ENCODE assay signal across 38 mouse cellular contexts in the genomic region with DNA sequence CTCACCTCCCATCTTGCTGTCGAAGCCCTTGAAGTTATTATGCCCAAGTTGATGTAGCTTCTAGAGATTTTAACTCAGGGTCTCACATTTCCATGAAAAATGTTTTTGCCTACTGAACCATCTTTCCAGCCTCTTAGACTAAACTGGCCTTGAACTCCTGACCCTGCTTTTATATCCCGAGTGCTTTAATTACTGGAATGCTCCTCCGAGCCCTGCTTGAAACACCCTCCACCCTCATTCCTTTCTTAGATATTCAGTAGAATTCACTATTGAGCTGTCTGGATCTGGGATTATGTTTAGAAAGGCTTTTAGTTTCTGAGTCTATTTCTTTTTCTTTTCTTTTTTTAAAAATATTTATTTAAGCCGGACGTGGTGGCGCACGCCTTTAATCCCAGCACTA. TPM values are rescaled to one million over a fixed set of nuclear protein-coding genes. Genes with fewer than 3 reads are reported as not detected.
"Had no signal": no experiment of that assay in that cellular context is flagged by ENCODE, and none has a peak within 500 bp of the region (broad histone marks: within the 10 kb centered on the region; RNA-seq: fewer than 3 reads in every experiment).

No protein-coding gene starts in this region.

- H3K4me3 ChIP-seq: embryonic facial prominence, embryonic 10.5 days; embryonic facial prominence, embryonic 12.5 days; embryonic facial prominence, embryonic 13.5 days; embryonic facial prominence, embryonic 15.5 days; erythroblast, embryonic 14.5 days; forebrain, embryonic 10.5 days; forebrain, embryonic 12.5 days; forebrain, embryonic 13.5 days; forebrain, embryonic 15.5 days; gastrocnemius, adult 2 months; heart, adult 2 months had no signal

- H3K27ac ChIP-seq: embryonic facial prominence, embryonic 10.5 days; embryonic facial prominence, embryonic 12.5 days; embryonic facial prominence, embryonic 13.5 days; embryonic facial prominence, embryonic 15.5 days; forebrain, embryonic 10.5 days; forebrain, embryonic 12.5 days; forebrain, embryonic 13.5 days; forebrain, embryonic 15.5 days; gastrocnemius, adult 2 months; heart, adult 2 months had no signal

- H3K9ac ChIP-seq: embryonic facial prominence, embryonic 12.5 days; embryonic facial prominence, embryonic 13.5 days; embryonic facial prominence, embryonic 15.5 days; forebrain, embryonic 12.5 days; forebrain, embryonic 13.5 days; forebrain, embryonic 15.5 days; forebrain, postnatal 0 days had no signal

- ATAC-seq: forebrain, embryonic 13.5 days; forebrain, postnatal 0 days had no signal

- H3K4me1 ChIP-seq: embryonic facial prominence, embryonic 10.5 days; embryonic facial prominence, embryonic 12.5 days; embryonic facial prominence, embryonic 13.5 days; embryonic facial prominence, embryonic 15.5 days; forebrain, embryonic 15.5 days had no signal

- DNase-seq: cerebellum, adult 9-10 months; cerebellum, adult 9-11 months; cerebellum, postnatal 10 days; cerebellum, postnatal 14 days; cerebellum, postnatal 25 days; cerebellum, postnatal 36 days; embryo, embryonic 11 days; forebrain, postnatal 0 days; gastrocnemius, adult 2 months; gastrocnemius, postnatal 10 days; gastrocnemius, postnatal 14 days; gastrocnemius, postnatal 25 days; gastrocnemius, postnatal 36 days; heart, adult 11 months; heart, adult 18-20 months; heart, adult 2 months had no signal

- H3K9me3 ChIP-seq: embryonic facial prominence, embryonic 10.5 days; embryonic facial prominence, embryonic 12.5 days; embryonic facial prominence, embryonic 13.5 days; embryonic facial prominence, embryonic 15.5 days; forebrain, embryonic 10.5 days; forebrain, embryonic 12.5 days; forebrain, embryonic 13.5 days; forebrain, embryonic 15.5 days had no signal

- H3K4me2 ChIP-seq: embryonic facial prominence, embryonic 12.5 days; embryonic facial prominence, embryonic 13.5 days; embryonic facial prominence, embryonic 15.5 days; forebrain, embryonic 12.5 days; forebrain, embryonic 13.5 days; forebrain, embryonic 15.5 days had no signal

- H3K27me3 ChIP-seq: embryonic facial prominence, embryonic 12.5 days; embryonic facial prominence, embryonic 13.5 days; embryonic facial prominence, embryonic 15.5 days; forebrain, embryonic 12.5 days; forebrain, embryonic 13.5 days; forebrain, embryonic 15.5 days had no signal

RNA-seq across cellular contexts. Expression of a gene that starts 26.5 kb away (rescaled TPM):
- total RNA-seq: common myeloid progenitor, adult 5-6 weeks; granulocyte monocyte progenitor cell, adult 5-6 weeks had no signal

RNA-seq across cellular contexts. Expression of a gene that starts 59.1 kb away (rescaled TPM):
- total RNA-seq: common myeloid progenitor, adult 5-6 weeks; forebrain, postnatal 0 days; gastrocnemius, adult 18-20 months; gastrocnemius, adult 2 months; gastrocnemius, adult 8-10 months; gastrocnemius, postnatal 10 days; gastrocnemius, postnatal 14 days; gastrocnemius, postnatal 25 days; gastrocnemius, postnatal 36 days; gastrocnemius, postnatal 4 days; granulocyte monocyte progenitor cell, adult 5-6 weeks; heart, adult 18-20 months; heart, adult 2 months; heart, adult 8-10 months had no signal
- polyA plus RNA-seq: cortical plate, adult 2 months; embryonic facial prominence, embryonic 10.5 days; embryonic facial prominence, embryonic 11.5 days; embryonic facial prominence, embryonic 12.5 days; embryonic facial prominence, embryonic 13.5 days; embryonic facial prominence, embryonic 14.5 days; embryonic facial prominence, embryonic 15.5 days; erythroblast, embryonic 14.5 days; forebrain, embryonic 10.5 days; forebrain, embryonic 11.5 days; forebrain, embryonic 12.5 days; forebrain, embryonic 13.5 days; forebrain, embryonic 14.5 days; forebrain, embryonic 15.5 days; forebrain, embryonic 16.5 days; forebrain, postnatal 0 days; frontal cortex, adult 2 months; heart, adult 2 months had no signal
